Mouse (Mus musculus) megakaryocyte-erythroid progenitor cell, adult 5-6 weeks (primary cell): ENCODE results near the gene Prol1. TPM values are rescaled to one million over a fixed set of nuclear protein-coding genes. Genes with fewer than 3 reads are reported as not detected.
A peak's percentile ranks its signal among the peaks of the same experiment; 100 is the strongest.
"Not testable (repeated sequence)": the region's sequence is repeated elsewhere in the genome, so short reads cannot be mapped to it uniquely, and the experiment has no call there.

ENCODE experiments used
- ATAC-seq: replicated peaks from 2 replicates; pipeline ENCODE4 v1.8.0; 2016; ENCODE audit warnings: mild to moderate bottlenecking, inconsistent platforms; ENCODE audit not compliant: severe bottlenecking, poor library complexity, low FRiP score, low TSS enrichment
- total RNA-seq, 2 experiments: library from RNA; stranded (forward) in 1 of 2; stranded (reverse) in 1 of 2; fragments of 200-1000, 215-1000 nt in 1 of 2; fragments of >200 nt in 1 of 2; fragmentation: Nextera tagmentation in 1 of 2; gene quantifications; 2 replicates each; pipeline ENCODE4 v1.2.3; 2014 to 2017

Prol1 gene
- not detected in 2 replicates for total RNA-seq (2014; fragmentation: Nextera tagmentation)
- total RNA-seq (2017), result not detected in 2 replicates

GRCm38 (mm10) chr5:88317012-88317411, at the start of gene Prol1:
Gene Prol1 (plus strand): TSS chr5:88317312.
- ATAC-seq, result no peak

DNA sequence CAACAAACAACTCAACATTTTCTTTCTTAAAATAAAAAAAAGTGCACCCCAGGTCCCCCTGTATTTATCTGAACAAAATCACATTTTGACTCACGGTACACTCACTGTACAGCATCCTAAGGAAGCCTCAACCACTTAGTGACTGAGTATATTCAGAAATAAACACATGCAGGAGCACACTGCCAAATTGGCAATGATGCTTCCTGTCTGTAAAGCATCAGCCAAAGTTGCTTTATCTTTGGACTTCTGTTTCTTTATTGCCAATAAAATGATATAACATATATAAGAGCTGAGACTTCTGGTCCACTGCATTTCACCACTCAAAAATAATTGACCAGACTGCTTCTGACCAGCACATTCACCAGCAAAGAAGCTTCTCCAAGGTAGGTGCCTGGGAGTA, 48.5 kb upstream of the Prol1 start, which contains the start of gene Gm7714:
Gene Gm7714, plus strand, starts transcription at position 301 of the 400 bp plus-strand sequence.
- no peak for ATAC-seq

GRCm38 (mm10) chr5:88311307-88311706, 5.8 kb upstream of the Prol1 start:
- not testable (repeated sequence) for ATAC-seq

GRCm38 (mm10) chr5:88348533-88348932, 31.4 kb downstream of the Prol1 start:
- ATAC-seq, result not testable (repeated sequence)

- ATAC-seq, result peak; percentile 67; the same call in 1 of the 2 replicates
Observed at GRCm38 (mm10) chr5:88364768-88365167, 47.7 kb downstream of the Prol1 start.

- ATAC-seq, result no peak
Observed at GRCm38 (mm10) chr5:88366886-88367285, 49.8 kb downstream of the Prol1 start.

- ATAC-seq, result peak; percentile 94
Observed at GRCm38 (mm10) chr5:88370578-88371232, 53.6 kb downstream of the Prol1 start.

GRCm38 (mm10) chr5:88372563-88372962, 55.5 kb downstream of the Prol1 start:
- no peak for ATAC-seq

- ATAC-seq, result no peak
Observed at GRCm38 (mm10) chr5:88375808-88376207, 58.7 kb downstream of the Prol1 start, which contains the start of gene Amtn. Gene Amtn (plus strand): TSS chr5:88376108.

Other genes with a start within 250 kb of the Prol1 start
- not detected in 2 replicates for gene Smr2, start 230.8 kb upstream of the Prol1 start, total RNA-seq (2014; fragmentation: Nextera tagmentation)
- gene Smr2, start 230.8 kb upstream of the Prol1 start, total RNA-seq (2017), result not detected in 2 replicates
- gene Gm11116, start 205.8 kb upstream of the Prol1 start, total RNA-seq (2014; fragmentation: Nextera tagmentation), result not detected in 2 replicates
- gene Gm11116, start 205.8 kb upstream of the Prol1 start, total RNA-seq (2017), result not detected in 2 replicates
- gene Gm11115, start 163.2 kb upstream of the Prol1 start, total RNA-seq (2014; fragmentation: Nextera tagmentation), result not detected in 2 replicates
- gene Gm11115, start 163.2 kb upstream of the Prol1 start, total RNA-seq (2017), result not detected in 2 replicates
- gene Gm7714, start 48.4 kb upstream of the Prol1 start, total RNA-seq (2014; fragmentation: Nextera tagmentation), result not detected in 2 replicates
- gene Gm7714, start 48.4 kb upstream of the Prol1 start, total RNA-seq (2017), result not detected in 2 replicates
- not detected in 2 replicates for gene Amtn, start 58.8 kb downstream of the Prol1 start, total RNA-seq (2014; fragmentation: Nextera tagmentation)
- not detected in 2 replicates for gene Amtn, start 58.8 kb downstream of the Prol1 start, total RNA-seq (2017)
- not detected in 2 replicates for gene Ambn, start 138.7 kb downstream of the Prol1 start, total RNA-seq (2014; fragmentation: Nextera tagmentation)
- not detected in 2 replicates for gene Ambn, start 138.7 kb downstream of the Prol1 start, total RNA-seq (2017)
- gene Enam, start 170.7 kb downstream of the Prol1 start, total RNA-seq (2014; fragmentation: Nextera tagmentation), result not detected in 2 replicates
- gene Enam, start 170.7 kb downstream of the Prol1 start, total RNA-seq (2017), result not detected in 2 replicates
- not detected in 2 replicates for gene Jchain, start 210.6 kb downstream of the Prol1 start, total RNA-seq (2014; fragmentation: Nextera tagmentation)
- 1.9 TPM in 1 of 2 replicates, not detected in the other for gene Jchain, start 210.6 kb downstream of the Prol1 start, total RNA-seq (2017)
- 59.1 and 76.3 TPM in 2 replicates for gene Utp3, start 237.2 kb downstream of the Prol1 start, total RNA-seq (2014; fragmentation: Nextera tagmentation)
- 70.4 and 72.5 TPM in 2 replicates for gene Utp3, start 237.2 kb downstream of the Prol1 start, total RNA-seq (2017)
- gene Rufy3, start 247.7 kb downstream of the Prol1 start, total RNA-seq (2014; fragmentation: Nextera tagmentation), result 3.8 and 11.4 TPM in 2 replicates
- gene Rufy3, start 247.7 kb downstream of the Prol1 start, total RNA-seq (2017), result 6.2 and 12.3 TPM in 2 replicates